Mouse (Mus musculus) limb, embryonic 11.5 days (tissue): ENCODE results near the gene Hist1h1c. TPM values are rescaled to one million over a fixed set of nuclear protein-coding genes. Genes with fewer than 3 reads are reported as not detected.
"Not testable (repeated sequence)": the region's sequence is repeated elsewhere in the genome, so short reads cannot be mapped to it uniquely, and the experiment has no call there.

Experiments used
- ATAC-seq: fragments of 200-750 bp; cut with Nextera tagmentation; 2 replicates; pipeline ENCODE4 v1.8.0; 2017; ENCODE audit warnings: low read depth; ENCODE audit not compliant: insufficient number of reproducible peaks, low FRiP score, low TSS enrichment
- DNase-seq: peaks from one replicate; pipeline ENCODE4 v3.0.0-alpha.2; 2015; ENCODE audit warnings: low spot score
- H3K27ac ChIP-seq: fragments of 300-500 bp; sonication (generic); replicated peaks from 2 replicates; pipeline ENCODE4 v1.5.1; 2014; ENCODE audit warnings: low read depth, mild to moderate bottlenecking, low read length
- H3K27me3 ChIP-seq: fragments of 300-500 bp; sonication (generic); 2 replicates; pipeline ENCODE4 v1.6.1; 2014; ENCODE audit warnings: mild to moderate bottlenecking, low read length, mixed read lengths; ENCODE audit not compliant: control insufficient read depth, insufficient read depth
- H3K36me3 ChIP-seq: fragments of 300-500 bp; sonication (generic); 2 replicates; pipeline ENCODE4 v1.6.1; 2014; ENCODE audit warnings: mild to moderate bottlenecking, low read length, moderate library complexity, mixed read lengths; ENCODE audit not compliant: control insufficient read depth, insufficient read depth
- H3K4me1 ChIP-seq: fragments of 300-500 bp; sonication (generic); 2 replicates; pipeline ENCODE4 v1.6.1; 2014; ENCODE audit warnings: low read length, mixed read lengths; ENCODE audit not compliant: control insufficient read depth, insufficient read depth
- H3K4me2 ChIP-seq: fragments of 300-500 bp; sonication (generic); 2 replicates; pipeline ENCODE4 v1.6.1; 2014; ENCODE audit warnings: low read depth, mild to moderate bottlenecking, moderate library complexity; ENCODE audit not compliant: severe bottlenecking
- H3K4me3 ChIP-seq: fragments of 300-500 bp; sonication (generic); 2 replicates; pipeline ENCODE4 v1.5.1; 2014; ENCODE audit warnings: low read depth, low read length
- H3K9ac ChIP-seq: fragments of 300-500 bp; sonication (generic); 2 replicates; pipeline ENCODE4 v1.6.1; 2014; ENCODE audit warnings: mild to moderate bottlenecking, low read length
- H3K9me3 ChIP-seq: fragments of 300-500 bp; sonication (generic); 2 replicates; pipeline ENCODE4 v1.6.1; 2016; ENCODE audit warnings: low read length; ENCODE audit not compliant: control insufficient read depth
- WGBS: fragments of 180-500 bp; shearing (Covaris S2); extraction: QIAGEN DNeasy Blood & Tissue Kit; methylation state at CpG from one replicate; pipeline ENCODE4 v1.1.7; 2014; 5-methylcytosine and 5-hydroxymethylcytosine counted together
- polyA plus RNA-seq: library from polyadenylated mRNA; unstranded; fragments of >200 nt; fragmentation: Nextera tagmentation; extraction: Ambion mirVana; gene quantifications from 2 replicates; pipeline ENCODE4 v1.2.1, GENCODE M21; 2014

Gene Hist1h1c
- polyA plus RNA-seq, 1 experiment from 2014 or later, result 16.6 TPM

- peak; percentile 96 for ATAC-seq
- H3K27me3 ChIP-seq, result no peaks in the 10 kb centered on the region
- no peaks in the 10 kb centered on the region for H3K36me3 ChIP-seq
- H3K4me3 ChIP-seq, result peak within 1 kb of the TSS; percentile 37
- 0% methylated on average over 16 of the region's 22 CpGs for WGBS
- H3K4me1 ChIP-seq, result no peaks in the 10 kb centered on the region
- peak within 1 kb of the TSS; percentile 74 for H3K9ac ChIP-seq
- peak; percentile 100 for DNase-seq
- H3K27ac ChIP-seq, result peak within 1 kb of the TSS; percentile 86
- peak within 1 kb of the TSS; percentile 55 for H3K4me2 ChIP-seq
- H3K9me3 ChIP-seq, result no peaks in the 10 kb centered on the region
Measured at GRCm38 (mm10) chr13:23698300-23698693, 40.3 kb upstream of the Hist1h1c start, which contains the start of gene Hist1h4c. Gene Hist1h4c, minus strand, starts transcription at chr13:23698454.

GRCm38 (mm10) chr13:23698996-23699395 lies 39.6 kb upstream of the Hist1h1c start:
- Histone ChIP-seq H3K9ac (no peak overlapping the region), H3K4me1 (no peaks in the 10 kb centered on the region), H3K27me3 (no peaks in the 10 kb centered on the region), H3K36me3 (no peaks in the 10 kb centered on the region), H3K9me3 (no peaks in the 10 kb centered on the region), H3K27ac (peak overlapping the region; percentile 31), H3K4me2 (no peak overlapping the region), H3K4me3 (no peak overlapping the region)
- no peak for ATAC-seq
- WGBS, result 78% methylated on average over 6 of the region's 6 CpGs
- DNase-seq, result peak; percentile 18

DNA sequence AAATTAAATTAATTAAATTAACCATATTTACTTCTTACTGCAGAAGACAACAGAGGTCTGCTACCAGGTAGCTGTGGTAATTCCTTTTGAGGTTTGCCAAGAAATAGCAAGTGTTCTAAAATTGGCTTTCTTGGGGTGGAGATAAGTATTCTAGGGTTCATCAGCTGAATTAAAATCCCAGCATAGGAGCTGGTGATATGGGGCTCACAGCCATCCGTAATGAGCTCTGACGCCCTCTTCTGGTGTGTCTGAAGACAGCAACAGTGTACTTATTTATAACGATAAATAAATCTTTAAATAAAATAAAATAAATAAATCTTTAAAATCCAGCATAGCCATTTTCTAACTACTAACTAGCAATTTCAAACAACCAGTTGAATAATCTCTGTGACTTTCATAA lies 38.8 kb upstream of the Hist1h1c start:
- Histone ChIP-seq H3K9ac (no peak overlapping the region), H3K27ac (no peak overlapping the region), H3K4me3 (no peak overlapping the region), H3K36me3 (no peaks in the 10 kb centered on the region), H3K4me1 (no peaks in the 10 kb centered on the region), H3K9me3 (no peaks in the 10 kb centered on the region), H3K27me3 (no peaks in the 10 kb centered on the region), H3K4me2 (no peak overlapping the region)
- ATAC-seq (no peak), DNase-seq (peak; percentile 16)
- WGBS, result 73% methylated on average over 3 of the region's 3 CpGs

GRCm38 (mm10) chr13:23700786-23701520 lies 37.7 kb upstream of the Hist1h1c start:
- no peaks in the 10 kb centered on the region for H3K27me3 ChIP-seq
- no peak overlapping the region for H3K9ac ChIP-seq
- no peaks in the 10 kb centered on the region for H3K36me3 ChIP-seq
- ATAC-seq, result peak; percentile 66
- DNase-seq, result peak; percentile 81
- no peak overlapping the region for H3K27ac ChIP-seq
- WGBS, result 33% methylated on average over 8 of the region's 8 CpGs
- H3K4me1 ChIP-seq, result no peaks in the 10 kb centered on the region
- no peak overlapping the region for H3K4me3 ChIP-seq
- no peaks in the 10 kb centered on the region for H3K9me3 ChIP-seq
- H3K4me2 ChIP-seq, result no peak overlapping the region

DNA sequence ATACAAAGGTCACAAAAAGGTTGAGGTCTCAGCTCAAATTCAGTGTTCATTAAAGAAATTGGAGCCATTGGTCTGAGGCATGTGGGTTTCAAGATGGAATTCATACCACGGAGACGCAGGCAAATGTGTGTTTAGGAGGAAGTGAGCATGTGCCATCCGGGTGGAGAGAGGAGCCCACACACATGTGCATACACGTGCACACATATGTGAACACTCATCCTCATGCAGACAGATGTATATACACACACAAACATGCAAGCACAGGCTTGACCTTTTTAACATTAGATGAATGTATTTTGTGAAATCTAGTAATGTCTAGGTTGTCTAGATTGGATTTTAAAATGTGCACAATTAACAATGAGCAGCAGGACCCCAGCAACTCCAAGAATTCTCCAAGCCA lies 36.4 kb upstream of the Hist1h1c start:
- H3K9me3 ChIP-seq, result no peaks in the 10 kb centered on the region
- no peak overlapping the region for H3K9ac ChIP-seq
- no peaks in the 10 kb centered on the region for H3K36me3 ChIP-seq
- no peaks in the 10 kb centered on the region for H3K27me3 ChIP-seq
- H3K4me2 ChIP-seq, result no peak overlapping the region
- H3K4me1 ChIP-seq, result no peaks in the 10 kb centered on the region
- H3K27ac ChIP-seq, result no peak overlapping the region
- 83% methylated on average over 4 of the region's 4 CpGs for WGBS
- no peak overlapping the region for H3K4me3 ChIP-seq
- no peak for ATAC-seq
- peak; percentile 13 for DNase-seq

- whole genome bisulfite sequencing, result 93% methylated on average over 2 of the region's 2 CpGs
- H3K4me2 ChIP-seq, H3K9ac ChIP-seq, H3K27me3 ChIP-seq, H3K9me3 ChIP-seq, H3K27ac ChIP-seq, H3K36me3 ChIP-seq, H3K4me1 ChIP-seq, DNase-seq, H3K4me3 ChIP-seq, ATAC-seq: not testable (repeated sequence)
Measured at GRCm38 (mm10) chr13:23702801-23703200, 35.8 kb upstream of the Hist1h1c start.

DNA sequence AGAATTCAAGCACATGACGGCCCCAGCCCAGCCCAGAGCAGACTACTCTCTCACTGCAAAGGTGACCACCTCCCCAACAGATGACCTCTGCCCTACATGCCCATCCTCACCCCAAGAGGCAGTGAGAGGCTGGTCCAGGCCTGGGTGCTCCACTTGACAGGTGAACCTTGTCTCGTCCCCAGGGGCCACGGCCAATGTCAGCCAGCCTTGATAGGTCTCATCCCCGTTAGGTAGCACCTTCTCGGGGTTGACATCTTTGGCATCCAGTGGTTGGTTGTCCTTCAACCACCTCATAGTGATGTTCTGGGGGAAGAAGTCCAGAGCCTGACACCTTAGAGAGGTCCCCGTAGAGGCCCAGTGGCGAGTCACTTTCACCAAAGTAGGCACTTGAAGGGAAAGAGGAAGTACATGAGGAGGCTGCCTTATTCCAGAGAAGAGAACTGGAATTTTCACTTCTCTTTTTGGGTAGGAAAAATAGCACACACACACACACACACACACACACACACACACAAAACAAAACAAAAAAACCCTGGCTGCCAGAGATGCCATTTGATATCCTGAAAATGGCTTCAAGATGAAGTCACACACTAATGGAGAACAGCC lies 32.8 kb upstream of the Hist1h1c start:
- no peaks in the 10 kb centered on the region for H3K36me3 ChIP-seq
- H3K4me2 ChIP-seq, result no peak overlapping the region
- peak; percentile 17 for DNase-seq
- no peak for ATAC-seq
- H3K4me1 ChIP-seq, result peaks cover 16% of the 10 kb centered on the region
- no peak overlapping the region for H3K9ac ChIP-seq
- H3K4me3 ChIP-seq, result no peak overlapping the region
- WGBS, result 94% methylated on average over 7 of the region's 7 CpGs
- no peaks in the 10 kb centered on the region for H3K9me3 ChIP-seq
- no peaks in the 10 kb centered on the region for H3K27me3 ChIP-seq
- H3K27ac ChIP-seq, result no peak overlapping the region

DNA sequence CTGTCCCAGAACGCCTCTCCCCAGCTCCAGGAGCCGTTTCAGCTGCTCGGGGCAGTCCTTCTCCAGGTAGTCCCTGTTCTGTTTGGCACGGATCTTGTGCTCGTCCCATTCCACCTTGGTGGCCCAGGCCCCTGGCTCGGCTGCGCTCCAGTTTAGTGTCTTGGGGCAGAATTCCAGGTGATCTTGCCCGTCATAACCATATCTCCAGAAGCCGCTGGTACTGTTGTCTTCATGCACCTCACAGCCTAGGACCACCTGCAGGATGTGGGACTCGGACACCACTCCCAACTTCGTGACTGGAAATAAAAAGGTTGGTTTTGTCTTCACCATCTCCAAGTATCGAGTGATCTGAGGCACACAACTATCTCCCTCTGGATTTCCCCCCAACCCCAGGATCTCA lies 31.8 kb upstream of the Hist1h1c start:
- DNase-seq, result peak; percentile 18
- H3K27ac ChIP-seq, result no peak overlapping the region

More for the DNA sequence above, 31.8 kb upstream of the Hist1h1c start:
- Histone ChIP-seq H3K9ac (no peak overlapping the region), H3K27me3 (no peaks in the 10 kb centered on the region), H3K36me3 (no peaks in the 10 kb centered on the region), H3K9me3 (no peaks in the 10 kb centered on the region), H3K4me1 (peaks cover 16% of the 10 kb centered on the region), H3K4me3 (no peak overlapping the region), H3K4me2 (no peak overlapping the region)
- 91% methylated on average over 12 of the region's 12 CpGs for WGBS
- ATAC-seq, result no peak
